Mouse (Mus musculus) activated CD4-positive, CD25-positive, alpha-beta regulatory T cell, adult 4 months (primary cell): ENCODE measurements at regions not wholly inside any gene's neighbourhood (a gene's known extent, or its start where the extent isn't known, plus 50 kb on each side); places are given as distances from the start of the nearest gene placed in this dataset.
"Not testable (repeated sequence)": the region's sequence is repeated elsewhere in the genome, so short reads cannot be mapped to it uniquely, and the experiment has no call there.

Experiments
- ATAC-seq: one replicate; pipeline ENCODE4 v1.8.0; 2017

GRCm38 (mm10) chr13:5615327-5615726, 246.0 kb upstream of the Klf6 start:
- ATAC-seq: no peak

- no peak for ATAC-seq
Observed at GRCm38 (mm10) chr13:5628124-5628523, 233.2 kb upstream of the Klf6 start.

DNA sequence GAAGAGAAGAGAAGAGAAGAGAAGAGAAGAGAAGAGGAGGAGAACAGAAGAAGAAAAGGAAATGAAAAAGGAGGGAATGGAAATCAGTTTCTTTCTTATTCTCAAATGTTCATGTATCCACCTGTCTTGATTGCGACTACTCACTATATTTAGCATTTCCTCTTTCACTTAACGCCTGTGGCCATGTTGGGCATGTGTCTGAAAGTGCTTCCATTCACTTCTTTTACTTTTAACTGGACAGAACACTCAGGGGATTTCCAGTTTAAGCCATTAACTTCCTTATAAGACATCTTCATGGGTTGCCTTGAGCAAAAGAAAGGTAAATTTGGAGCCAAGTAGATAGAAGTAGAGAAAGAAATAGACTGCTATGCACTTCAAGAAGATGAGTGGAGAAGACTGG, 226.3 kb upstream of the Klf6 start:
- no peak for ATAC-seq

DNA sequence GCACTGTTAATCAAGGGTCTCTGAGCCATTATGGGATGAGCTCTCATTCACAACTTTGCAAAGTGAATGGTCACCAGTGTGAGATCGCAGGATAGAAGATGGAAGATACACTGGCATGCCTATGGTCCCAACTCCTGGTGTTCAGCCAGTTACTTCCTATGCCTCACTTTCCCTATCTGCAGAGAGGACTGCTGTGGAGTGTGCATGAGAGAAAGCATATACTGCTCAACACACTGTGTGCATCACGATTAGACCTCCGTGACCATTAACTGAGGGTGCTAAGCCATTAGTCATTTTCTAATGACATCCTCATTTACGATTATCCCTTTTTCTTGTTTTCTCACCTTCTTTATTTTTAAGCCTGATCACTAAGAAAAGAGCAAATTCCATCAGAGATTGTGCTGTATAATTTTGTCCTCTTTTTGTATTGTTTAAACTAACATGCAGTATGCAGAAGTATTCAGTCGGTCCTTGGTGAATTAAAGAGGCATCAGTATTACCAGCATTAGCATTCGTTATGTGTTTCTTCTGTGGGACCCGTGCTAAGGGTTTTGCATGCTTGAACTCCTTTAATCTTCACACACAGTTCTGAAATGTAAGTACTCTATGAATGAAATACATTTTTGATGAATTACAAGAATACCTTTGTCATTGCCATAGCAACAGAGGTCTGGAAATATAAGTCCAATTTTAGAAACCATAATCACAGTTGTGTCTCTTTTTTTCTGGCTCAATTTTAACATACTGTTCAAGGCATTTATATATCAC, 219.4 kb upstream of the Klf6 start:
- ATAC-seq: no peak

DNA sequence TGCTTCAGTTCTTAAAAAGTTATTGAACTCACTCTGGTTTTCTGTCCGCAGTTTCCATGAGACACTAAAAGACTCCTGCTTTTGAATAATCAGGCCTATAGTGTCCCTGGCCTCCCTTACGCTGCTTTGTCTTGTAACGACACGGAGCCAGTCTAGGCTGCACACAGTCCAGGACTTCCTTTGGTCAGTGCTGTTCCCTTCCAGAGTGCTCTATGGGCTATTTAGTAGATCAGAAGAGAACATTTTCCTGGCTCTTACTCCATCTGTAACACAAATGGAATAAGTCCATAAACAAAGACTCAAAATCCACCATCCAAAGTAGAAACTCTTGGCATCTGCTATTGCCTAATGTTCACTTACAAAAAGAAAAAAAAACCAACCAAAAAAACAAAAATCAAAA, 213.0 kb upstream of the Klf6 start:
- no peak for ATAC-seq

GRCm38 (mm10) chr13:5657556-5657955, 203.7 kb upstream of the Klf6 start:
- ATAC-seq: no peak

- peak; percentile 79 for ATAC-seq
Observed at GRCm38 (mm10) chr13:5666235-5667007, 194.9 kb upstream of the Klf6 start.

- ATAC-seq: no peak
Observed at GRCm38 (mm10) chr13:5675668-5676067, 185.6 kb upstream of the Klf6 start.

DNA sequence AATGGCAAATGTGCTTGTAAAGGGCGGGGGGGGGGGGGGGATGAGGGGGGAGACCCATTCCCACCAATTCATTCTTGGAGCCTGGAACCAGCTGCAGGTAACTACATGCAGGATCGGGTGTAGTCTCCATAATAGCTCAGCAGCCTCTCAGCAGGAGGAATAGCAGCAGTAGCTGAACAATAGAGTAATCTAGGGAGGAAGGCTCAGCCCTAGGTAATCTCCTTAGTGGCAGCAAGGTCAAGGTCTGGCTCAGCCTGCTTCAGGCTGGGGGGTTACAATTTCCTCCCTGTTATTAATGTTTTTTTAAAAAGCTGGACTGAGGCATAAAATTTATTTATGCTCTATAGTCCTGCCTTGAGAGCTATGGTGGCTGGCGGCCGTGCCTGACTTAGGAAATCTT, 171.2 kb upstream of the Klf6 start:
- no peak for ATAC-seq

GRCm38 (mm10) chr13:5690680-5691079, 170.6 kb upstream of the Klf6 start:
- ATAC-seq: not testable (repeated sequence)

DNA sequence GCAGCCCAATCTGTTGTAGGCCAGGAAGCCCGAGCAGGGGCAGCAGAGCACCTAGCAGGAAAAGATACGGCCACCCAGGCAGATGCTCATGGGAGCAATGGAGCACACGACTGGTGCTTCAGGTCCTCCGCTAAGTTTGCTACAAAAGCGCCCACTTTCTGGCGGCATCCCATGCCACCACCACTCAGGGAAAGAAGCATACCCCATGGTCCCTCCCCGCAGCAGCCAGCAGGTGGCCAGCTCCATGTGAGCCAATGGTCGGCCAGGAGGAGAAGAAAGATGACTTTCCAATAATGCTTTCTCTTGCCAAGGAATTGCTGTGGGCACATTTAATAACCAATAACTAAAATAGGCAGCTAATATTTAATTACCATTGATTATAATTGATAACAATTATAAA, 166.7 kb upstream of the Klf6 start:
- no peak for ATAC-seq

GRCm38 (mm10) chr13:5695581-5695980, 165.7 kb upstream of the Klf6 start:
- not testable (repeated sequence) for ATAC-seq

GRCm38 (mm10) chr13:5696377-5696776, 164.9 kb upstream of the Klf6 start:
- ATAC-seq: no peak

- ATAC-seq: not testable (repeated sequence)
Observed at GRCm38 (mm10) chr13:5697329-5697728, 164.0 kb upstream of the Klf6 start.

- ATAC-seq: peak; percentile 25
Observed at GRCm38 (mm10) chr13:5702071-5702470, 159.2 kb upstream of the Klf6 start.

DNA sequence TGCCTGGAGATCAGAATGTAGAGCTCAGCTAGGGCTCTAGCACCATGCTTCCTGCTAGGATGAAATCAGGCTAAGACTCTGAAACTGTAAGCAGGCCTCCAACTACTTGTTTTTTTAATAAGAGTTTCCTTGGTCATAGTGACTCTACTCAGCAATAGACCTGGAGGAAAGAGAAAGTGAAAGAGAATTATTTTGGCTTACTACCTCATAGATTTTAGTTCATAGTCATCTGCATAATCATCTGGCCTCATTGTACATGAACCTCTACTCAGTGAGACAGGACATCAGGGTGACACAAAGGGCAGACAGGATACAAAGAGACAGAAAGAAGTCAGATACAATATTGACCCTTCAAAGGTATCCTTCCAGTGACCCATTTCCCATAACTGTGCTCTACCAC, 156.3 kb upstream of the Klf6 start:
- ATAC-seq: peak; percentile 90

DNA sequence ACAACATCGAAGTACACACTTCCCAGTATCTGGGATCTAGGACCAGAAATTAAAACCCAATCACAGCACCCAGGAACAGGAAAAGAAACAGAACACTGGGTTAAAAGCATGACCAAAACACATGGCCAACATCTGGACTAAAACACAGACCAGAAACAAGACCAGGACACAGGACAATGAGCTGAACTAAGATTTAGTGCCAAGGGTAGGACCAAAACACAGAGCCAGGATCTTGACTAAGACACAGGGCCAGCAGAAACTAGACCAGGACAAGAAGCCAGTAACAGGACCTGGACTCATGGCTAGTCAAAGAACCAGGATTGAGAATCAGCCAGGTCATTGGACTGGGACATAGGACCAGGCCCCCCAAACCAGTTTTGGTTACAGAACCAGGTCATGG, 149.6 kb upstream of the Klf6 start:
- no peak for ATAC-seq

DNA sequence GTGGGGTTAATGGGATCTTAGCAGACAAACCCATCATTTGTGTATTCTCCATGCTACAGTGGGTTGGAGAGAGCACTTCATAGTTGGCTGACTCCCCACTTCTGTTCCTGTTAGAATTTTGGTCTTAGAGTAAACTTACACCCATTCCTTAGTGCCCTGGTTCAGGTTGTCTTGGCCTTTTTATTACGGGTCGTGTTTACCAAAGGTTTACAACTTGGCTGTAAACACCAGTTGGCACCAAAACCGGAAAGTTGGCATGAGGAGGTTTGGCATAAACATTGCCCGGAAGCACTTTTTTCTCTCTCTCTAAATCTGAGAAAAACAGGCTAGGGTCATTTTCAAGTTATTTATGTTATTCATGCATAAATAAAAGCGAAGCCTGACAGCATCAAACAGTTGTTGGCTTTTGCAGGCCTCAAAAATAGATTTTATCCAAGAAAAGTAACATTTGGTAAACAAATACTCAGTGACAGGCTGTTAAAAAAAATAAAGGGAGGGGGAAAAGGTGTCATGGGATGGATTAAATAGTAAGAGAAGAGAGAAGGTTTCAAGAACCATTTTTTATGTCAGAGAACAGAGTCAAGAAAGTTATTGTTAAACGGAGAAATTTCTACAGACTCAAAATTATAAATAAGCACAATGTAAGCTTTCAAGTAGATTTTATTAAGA, 148.0 kb upstream of the Klf6 start:
- ATAC-seq: no peak

GRCm38 (mm10) chr13:5714191-5714591, 147.1 kb upstream of the Klf6 start:
- ATAC-seq: peak; percentile 77

DNA sequence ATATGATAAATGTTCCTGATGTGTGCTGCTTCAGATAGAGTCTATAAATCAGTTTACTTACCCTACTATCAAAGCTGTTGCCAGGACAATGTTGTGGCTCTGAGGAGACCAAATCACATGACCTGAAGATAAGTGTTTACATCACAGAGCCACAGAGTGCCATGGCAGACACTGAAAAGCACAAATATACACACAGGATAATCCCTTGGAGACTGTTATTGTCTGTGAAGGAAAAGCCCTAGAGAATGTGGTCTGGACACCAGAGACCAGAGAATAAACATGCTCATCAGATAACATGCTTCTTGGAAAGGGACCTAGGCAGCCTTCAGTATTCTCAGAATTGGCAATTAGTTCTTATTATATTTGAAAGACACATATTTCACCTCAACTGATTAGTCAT, 146.5 kb upstream of the Klf6 start:
- peak; percentile 49 for ATAC-seq

- no peak for ATAC-seq
Observed at GRCm38 (mm10) chr13:5716749-5717148, 144.5 kb upstream of the Klf6 start.

GRCm38 (mm10) chr13:5723319-5723718, 138.0 kb upstream of the Klf6 start:
- no peak for ATAC-seq

GRCm38 (mm10) chr13:5724364-5724763, 136.9 kb upstream of the Klf6 start:
- ATAC-seq: no peak

GRCm38 (mm10) chr13:5725984-5726383, 135.3 kb upstream of the Klf6 start:
- ATAC-seq: no peak
